Mouse (Mus musculus) ES-Bruce4 (cell line): ENCODE data around the gene Med20.

ENCODE experiments used
- CTCF ChIP-seq: IDR thresholded peaks from one replicate; pipeline ENCODE4 v1.8.1; 2011; ENCODE audit warnings: low read depth, low read length
- EP300 ChIP-seq: IDR thresholded peaks from 2 replicates; pipeline ENCODE4 v1.6.1; 2011; ENCODE audit warnings: low read depth, low read length; ENCODE audit not compliant: insufficient read depth
- POLR2A ChIP-seq: IDR thresholded peaks from one replicate; pipeline ENCODE4 v1.8.1; 2011; ENCODE audit warnings: low read length; ENCODE audit not compliant: insufficient read depth

- TF ChIP-seq CTCF (no peak), POLR2A (no peak), EP300 (peak; percentile 64; the same call in 1 of the 2 replicates)
Observed at GRCm38 (mm10) chr17:47599511-47600297, 11.7 kb upstream of the Med20 start.
